Mouse (Mus musculus) hindbrain, embryonic 10.5 days (tissue): ENCODE measurements around the gene Hmmr. TPM values are rescaled to one million over a fixed set of nuclear protein-coding genes. Genes with fewer than 3 reads are reported as not detected.
"Not testable (repeated sequence)": the region's sequence is repeated elsewhere in the genome, so short reads cannot be mapped to it uniquely, and the experiment has no call there.

ENCODE experiments used
- DNase-seq: peaks from one replicate; pipeline ENCODE4 v3.0.0-alpha.2; 2017; ENCODE audit warnings: low spot score
- H3K27ac ChIP-seq: fragments of 300-500 bp; sonication (generic); 2 replicates; pipeline ENCODE4 v1.5.1; 2016; ENCODE audit warnings: mild to moderate bottlenecking, moderate library complexity
- H3K27me3 ChIP-seq: fragments of 300-500 bp; sonication (generic); 2 replicates; pipeline ENCODE4 v1.6.1; 2016; ENCODE audit warnings: mild to moderate bottlenecking; ENCODE audit not compliant: poor library complexity, insufficient read depth, severe bottlenecking
- H3K36me3 ChIP-seq: fragments of 300-500 bp; sonication (generic); 2 replicates; pipeline ENCODE4 v1.6.1; 2016; ENCODE audit warnings: mild to moderate bottlenecking, moderate library complexity
- H3K4me1 ChIP-seq: fragments of 300-500 bp; sonication (generic); replicated peaks from 2 replicates; pipeline ENCODE4 v1.6.1; 2016; ENCODE audit warnings: mild to moderate bottlenecking
- H3K4me3 ChIP-seq: fragments of 300-500 bp; sonication (generic); 2 replicates; pipeline ENCODE4 v1.5.1; 2016; ENCODE audit warnings: mild to moderate bottlenecking, moderate library complexity
- H3K9me3 ChIP-seq: fragments of 300-500 bp; sonication (generic); 2 replicates; pipeline ENCODE4 v1.6.1; 2016; ENCODE audit warnings: mild to moderate bottlenecking, moderate library complexity
- WGBS: fragments of 180-500 bp; shearing (Covaris S2); methylation state at CpG from one replicate; pipeline ENCODE4 v1.1.7; 2016; 5-methylcytosine and 5-hydroxymethylcytosine counted together
- polyA plus RNA-seq: library from polyadenylated mRNA; unstranded; fragments of >200 nt; fragmentation: Nextera tagmentation; extraction: Ambion mirVana; gene quantifications from 2 replicates; pipeline ENCODE4 v1.2.1, GENCODE M21; 2016

The Hmmr gene
- polyA plus RNA-seq, 1 experiment from 2014 or later, result 40.5 TPM

DNA sequence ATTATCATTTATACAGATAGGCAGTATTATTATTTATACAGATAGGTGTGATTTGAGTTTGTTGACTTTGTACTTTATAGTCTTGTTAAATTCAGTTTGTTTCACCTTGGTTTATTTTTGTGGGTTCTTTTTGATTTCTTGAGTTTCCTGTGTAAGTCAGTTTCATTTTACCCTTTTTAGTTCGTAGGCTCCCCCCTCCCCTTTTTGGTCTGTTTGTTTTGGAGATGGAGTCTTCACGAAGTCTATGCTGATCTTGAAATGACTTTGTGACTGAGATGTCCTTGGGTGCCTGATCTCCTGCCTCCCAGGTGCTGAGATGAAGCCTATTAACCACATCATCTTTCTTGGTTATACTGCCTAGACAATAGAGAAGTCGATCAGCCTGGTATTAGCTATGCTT is 11.1 kb upstream of the Hmmr start:
- DNase-seq, result no peak
- H3K27me3 ChIP-seq, result no peaks in the 10 kb centered on the region
- H3K27ac ChIP-seq, result no peak overlapping the region
- peaks cover 30% of the 10 kb centered on the region for H3K36me3 ChIP-seq
- no peaks in the 10 kb centered on the region for H3K9me3 ChIP-seq
- H3K4me1 ChIP-seq, result no peaks in the 10 kb centered on the region
- no peak overlapping the region for H3K4me3 ChIP-seq
- WGBS, result 90% methylated on average over 3 of the region's 3 CpGs

DNA sequence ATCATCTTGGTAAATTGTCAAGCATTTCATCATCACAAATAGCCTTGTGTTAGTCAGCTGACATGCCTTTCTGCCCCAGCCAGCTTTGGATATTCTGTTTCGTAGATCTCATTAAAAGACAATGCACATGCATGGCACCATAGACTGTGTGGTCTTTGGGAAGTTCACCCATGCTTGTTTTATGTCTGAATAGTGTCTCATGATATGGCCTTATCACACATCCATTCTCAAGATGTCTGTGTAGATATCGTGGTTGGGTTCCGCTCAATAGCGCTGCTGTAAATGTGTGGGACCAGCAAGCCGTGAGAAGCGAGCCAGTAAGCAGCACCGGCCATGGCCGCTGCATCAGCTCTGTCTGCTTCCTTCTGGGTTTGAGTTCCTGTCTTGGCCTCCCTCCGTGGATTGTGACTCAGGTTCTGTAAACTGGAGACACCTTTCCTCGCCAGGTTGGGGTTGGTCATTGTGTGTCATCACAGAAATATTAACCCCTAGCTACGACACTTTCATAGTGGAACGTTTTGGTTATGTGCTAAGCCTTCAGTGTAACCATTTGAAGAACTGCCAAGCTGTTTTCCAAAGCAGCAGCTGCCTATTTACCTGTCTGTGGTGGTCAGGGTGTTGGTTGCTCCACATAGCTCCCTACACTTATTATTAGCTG is 8.5 kb upstream of the Hmmr start:
- Histone ChIP-seq H3K27me3 (no peaks in the 10 kb centered on the region), H3K27ac (no peak overlapping the region), H3K36me3 (peaks cover 53% of the 10 kb centered on the region), H3K4me3 (no peak overlapping the region), H3K4me1 (no peaks in the 10 kb centered on the region), H3K9me3 (no peaks in the 10 kb centered on the region)
- DNase-seq, result no peak
- 91% methylated on average over 12 of the region's 12 CpGs for WGBS

DNA sequence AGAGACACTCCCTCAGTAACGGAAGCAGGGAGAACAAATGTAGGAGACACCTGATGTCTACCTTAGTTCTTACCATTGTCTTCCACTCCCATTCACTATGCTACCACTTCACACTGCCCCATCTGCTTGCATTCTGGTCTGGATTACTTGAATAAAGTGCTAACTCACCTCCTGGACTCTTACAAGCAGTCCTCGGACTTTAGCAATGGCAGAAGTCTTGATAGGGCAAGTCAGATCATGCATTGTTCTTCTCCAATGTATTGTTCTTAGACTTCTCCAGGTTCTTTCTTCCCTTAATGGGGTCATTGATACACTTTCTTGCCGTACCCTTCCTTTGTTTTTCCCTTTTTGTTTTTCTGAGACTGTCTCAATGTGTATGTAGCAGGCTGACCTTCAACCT is 4.1 kb upstream of the Hmmr start:
- Histone ChIP-seq H3K36me3 (peaks cover 64% of the 10 kb centered on the region), H3K27ac (no peak overlapping the region), H3K27me3 (no peaks in the 10 kb centered on the region), H3K4me3 (no peak overlapping the region), H3K9me3 (no peaks in the 10 kb centered on the region), H3K4me1 (peaks cover 21% of the 10 kb centered on the region)
- WGBS, result 91% methylated on average over 3 of the region's 3 CpGs
- DNase-seq, result no peak

DNA sequence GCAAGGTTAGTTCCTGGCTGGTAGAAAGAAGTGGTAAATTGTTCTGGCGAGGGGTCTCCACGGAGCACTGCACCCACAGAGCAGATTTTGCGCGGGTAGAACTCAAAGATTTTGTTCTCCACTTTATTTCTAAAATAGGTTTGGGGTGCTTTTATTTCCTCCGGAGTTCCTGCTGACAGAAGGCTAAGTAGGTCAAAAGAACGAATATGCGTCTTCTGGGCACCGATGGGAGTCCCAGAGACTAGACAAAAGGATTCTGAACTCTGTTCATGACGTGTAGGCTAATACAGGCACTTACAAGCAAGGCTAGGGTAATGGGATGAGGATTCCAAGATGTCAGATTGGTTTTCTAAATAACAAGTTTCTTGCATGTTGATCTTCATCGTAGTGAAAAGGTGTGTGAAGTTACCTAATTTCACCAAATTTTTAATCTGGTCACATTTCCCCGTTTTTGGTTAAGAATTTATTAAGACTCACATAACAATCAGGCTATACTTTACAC is 1.1 kb upstream of the Hmmr start:
- Histone ChIP-seq H3K4me3 (peak overlapping the region; percentile 94), H3K4me1 (peaks cover 33% of the 10 kb centered on the region), H3K36me3 (peaks cover 48% of the 10 kb centered on the region), H3K27ac (peak overlapping the region; percentile 97), H3K9me3 (no peaks in the 10 kb centered on the region), H3K27me3 (no peaks in the 10 kb centered on the region)
- WGBS, result 5% methylated on average over 11 of the region's 11 CpGs
- DNase-seq, result no peak

DNA sequence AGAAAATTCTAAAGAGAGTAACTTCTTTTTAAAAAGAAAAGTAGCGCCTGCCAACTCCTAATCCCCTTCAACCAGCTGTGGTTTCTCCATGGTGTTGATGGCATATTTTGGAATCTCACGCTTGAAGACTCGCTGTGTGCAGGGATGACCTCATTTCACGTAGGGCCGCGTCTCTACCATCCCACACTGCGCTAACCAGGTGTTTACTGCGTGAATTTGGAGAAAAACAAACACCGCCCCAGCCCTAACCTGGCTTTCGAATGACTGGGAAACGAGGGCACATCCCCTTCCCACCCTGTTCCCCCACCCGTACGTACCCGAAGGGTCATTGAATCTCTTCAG is 254 bp downstream of the Hmmr start:
- peak overlapping the region; percentile 97 for H3K27ac ChIP-seq
- DNase-seq, result no peak

DNA sequence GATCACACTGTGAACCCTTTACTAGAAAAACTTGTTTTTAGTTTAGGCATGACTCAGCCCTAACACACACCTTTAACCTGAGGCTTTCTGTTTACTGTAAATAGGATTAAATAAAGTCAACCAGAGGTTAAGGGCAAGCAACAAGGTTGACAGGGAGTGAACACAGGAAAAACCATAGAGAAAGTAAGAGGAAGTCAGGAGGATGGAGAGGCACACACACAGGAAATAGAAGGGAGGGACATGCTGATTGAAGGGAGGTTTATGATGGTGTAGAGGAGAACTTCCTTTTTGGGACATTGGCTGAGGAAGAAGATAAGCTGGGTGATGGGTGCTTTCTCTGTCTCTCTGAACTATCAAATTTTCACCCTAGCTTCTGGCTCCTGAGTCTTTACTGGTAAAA is 14.9 kb downstream of the Hmmr start:
- DNase-seq, result no peak
- Histone ChIP-seq H3K27ac (no peak overlapping the region), H3K36me3 (peaks cover 100% of the 10 kb centered on the region), H3K27me3 (no peaks in the 10 kb centered on the region), H3K4me1 (no peaks in the 10 kb centered on the region), H3K9me3 (no peaks in the 10 kb centered on the region), H3K4me3 (no peak overlapping the region)

More for the DNA sequence above, 254 bp downstream of the Hmmr start:
- Histone ChIP-seq H3K36me3 (peaks cover 48% of the 10 kb centered on the region), H3K4me1 (peaks cover 33% of the 10 kb centered on the region), H3K4me3 (peak overlapping the region; percentile 94), H3K9me3 (no peaks in the 10 kb centered on the region), H3K27me3 (no peaks in the 10 kb centered on the region)
- 1% methylated on average over 14 of the region's 14 CpGs for WGBS

DNA sequence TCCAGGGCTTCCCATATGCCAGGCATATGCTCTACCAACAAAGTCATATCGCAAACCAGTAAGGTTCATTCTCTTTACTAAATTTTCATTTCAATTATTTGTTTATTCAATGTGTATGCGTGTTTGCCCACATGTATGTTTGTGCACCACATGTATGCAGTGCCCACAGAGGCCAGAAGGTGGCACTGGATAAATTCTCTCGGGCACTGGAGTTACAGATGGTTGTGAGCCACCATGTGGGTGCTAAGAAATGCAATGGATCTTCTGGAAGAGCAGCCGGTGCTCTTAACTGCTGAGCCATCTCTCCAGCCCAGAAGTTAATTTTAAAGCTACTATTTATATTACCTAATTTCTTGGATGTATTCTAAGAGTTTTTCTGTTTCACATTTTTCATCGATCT is 17.7 kb downstream of the Hmmr start:
- Histone ChIP-seq H3K9me3 (no peaks in the 10 kb centered on the region), H3K4me1 (no peaks in the 10 kb centered on the region), H3K27ac (no peak overlapping the region), H3K36me3 (peaks cover 100% of the 10 kb centered on the region), H3K4me3 (no peak overlapping the region), H3K27me3 (no peaks in the 10 kb centered on the region)
- no peak for DNase-seq
- 95% methylated on average over 5 of the region's 5 CpGs for WGBS

DNA sequence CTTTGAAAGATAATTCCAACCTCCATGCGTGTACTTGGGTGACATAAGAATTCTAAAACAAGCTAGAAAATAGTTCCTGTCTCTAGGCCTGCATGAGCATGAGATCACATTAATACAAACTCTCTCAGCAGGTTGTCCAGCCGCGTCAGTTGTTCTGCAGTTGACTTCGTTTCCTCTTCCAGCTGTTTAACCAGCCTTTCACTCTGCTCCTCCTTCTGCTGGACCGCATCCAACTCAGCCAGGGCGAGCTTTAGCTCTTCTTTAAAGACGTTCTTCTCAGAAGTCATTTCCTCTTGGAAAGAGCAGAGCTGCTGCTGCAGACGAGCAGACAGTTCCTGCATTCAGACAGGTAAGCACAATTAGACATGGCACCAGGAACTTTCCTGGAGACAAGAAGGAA is 19.4 kb downstream of the Hmmr start:
- H3K36me3 ChIP-seq, result peaks cover 100% of the 10 kb centered on the region
- no peak overlapping the region for H3K27ac ChIP-seq
- 89% methylated on average over 8 of the region's 8 CpGs for WGBS

DNA sequence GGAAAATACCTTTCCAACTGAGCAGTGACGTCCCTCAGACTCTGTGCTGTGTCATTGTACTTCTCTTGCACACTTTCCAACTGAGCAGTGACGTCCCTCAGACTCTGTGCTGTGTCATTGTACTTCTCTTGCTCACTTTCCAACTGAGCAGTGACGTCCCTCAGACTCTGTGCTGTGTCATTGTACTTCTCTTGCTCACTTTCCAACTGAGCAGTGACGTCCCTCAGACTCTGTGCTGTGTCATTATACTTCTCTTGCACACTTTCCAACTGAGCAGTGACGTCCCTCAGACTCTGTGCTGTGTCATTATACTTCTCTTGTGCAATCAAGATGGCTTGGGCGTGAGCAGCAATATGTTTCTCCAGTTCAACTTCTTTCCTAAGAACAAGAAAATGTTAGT is 23.3 kb downstream of the Hmmr start:
- not testable (repeated sequence) for H3K4me3 ChIP-seq, H3K27ac ChIP-seq, H3K27me3 ChIP-seq, H3K4me1 ChIP-seq, H3K9me3 ChIP-seq, DNase-seq
- peaks cover 100% of the 10 kb centered on the region for H3K36me3 ChIP-seq
- 91% methylated on average over 6 of the region's 6 CpGs for WGBS

More for the DNA sequence above, 19.4 kb downstream of the Hmmr start:
- DNase-seq, result no peak
- no peaks in the 10 kb centered on the region for H3K4me1 ChIP-seq
- H3K9me3 ChIP-seq, result no peaks in the 10 kb centered on the region
- H3K27me3 ChIP-seq, result no peaks in the 10 kb centered on the region
- no peak overlapping the region for H3K4me3 ChIP-seq

DNA sequence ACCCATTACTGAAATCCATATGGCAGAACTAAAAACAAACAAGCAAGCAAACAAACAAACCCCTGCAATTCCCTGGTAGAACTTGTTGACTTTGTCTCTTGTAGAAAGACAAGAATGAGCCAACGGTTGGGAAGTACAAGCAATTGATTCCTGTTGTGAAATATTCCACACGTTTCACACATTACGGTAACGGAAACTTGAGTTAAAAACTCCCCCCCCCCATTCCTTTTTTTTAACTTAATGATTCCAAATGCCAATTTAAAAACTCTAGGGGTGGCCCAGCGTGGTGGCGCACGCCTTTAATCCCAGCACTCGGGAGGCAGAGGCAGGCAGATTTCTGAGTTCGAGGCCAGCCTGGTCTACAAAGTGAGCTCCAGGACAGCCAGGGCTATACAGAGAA is 38.1 kb downstream of the Hmmr start, which contains the start of gene Mat2b:
TSS of gene Mat2b (minus strand) at position 101 of the 400 bp plus-strand sequence.
- Histone ChIP-seq H3K27ac (peak within 1 kb of the TSS; percentile 98), H3K36me3 (peaks cover 8% of the 10 kb centered on the region), H3K4me1 (peaks cover 27% of the 10 kb centered on the region), H3K4me3 (peak within 1 kb of the TSS; percentile 79), H3K27me3 (no peaks in the 10 kb centered on the region), H3K9me3 (0 out of 2 replicates have a peak, but pooled peaks cover 4% of the 10 kb centered on the region)
- whole genome bisulfite sequencing, result 90% methylated on average over 9 of the region's 9 CpGs
- DNase-seq, result no peak

DNA sequence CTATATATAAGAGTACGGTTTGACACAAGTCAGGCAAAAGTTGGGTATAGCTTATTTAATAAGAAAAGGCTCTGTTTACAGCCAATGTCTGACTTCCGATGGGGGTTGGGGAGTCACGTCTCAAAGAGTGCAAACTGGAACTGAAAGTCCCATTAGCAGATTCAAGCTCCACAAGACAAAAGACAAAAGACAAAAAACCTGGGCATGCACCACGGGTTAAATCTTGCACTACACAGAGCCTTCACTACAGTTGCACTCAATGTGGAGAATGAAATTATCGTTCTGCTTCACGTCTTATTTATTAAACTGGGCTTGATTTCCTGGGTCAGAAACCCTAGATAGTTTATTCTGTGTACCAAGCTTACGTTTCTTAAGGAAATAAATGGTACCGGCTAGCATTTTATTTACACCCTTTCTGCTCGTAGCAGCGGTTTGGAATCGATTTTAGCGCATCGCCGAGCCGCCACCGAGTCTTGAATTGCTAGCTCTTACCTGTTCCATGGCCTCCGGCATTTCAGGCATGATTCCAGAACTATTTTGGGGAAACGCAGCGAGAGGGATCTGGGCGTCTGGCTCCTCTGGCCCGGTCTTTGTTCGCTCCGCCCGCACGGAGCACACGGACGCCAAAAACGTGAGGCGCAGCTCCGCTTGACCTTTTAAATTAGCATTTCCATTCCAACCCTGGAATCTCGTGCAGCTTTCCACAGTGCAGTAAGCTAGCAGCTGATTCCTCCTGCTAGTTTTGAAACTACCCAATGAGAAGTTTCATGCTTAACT is 38.7 kb downstream of the Hmmr start:
- Histone ChIP-seq H3K27ac (peak overlapping the region; percentile 98), H3K27me3 (no peaks in the 10 kb centered on the region), H3K4me3 (peak overlapping the region; percentile 79), H3K9me3 (no peaks in the 10 kb centered on the region), H3K36me3 (peaks cover 2% of the 10 kb centered on the region), H3K4me1 (peaks cover 27% of the 10 kb centered on the region)
- peak; percentile 75 for DNase-seq
- under 1% methylated on average over 31 of the region's 31 CpGs for WGBS

DNA sequence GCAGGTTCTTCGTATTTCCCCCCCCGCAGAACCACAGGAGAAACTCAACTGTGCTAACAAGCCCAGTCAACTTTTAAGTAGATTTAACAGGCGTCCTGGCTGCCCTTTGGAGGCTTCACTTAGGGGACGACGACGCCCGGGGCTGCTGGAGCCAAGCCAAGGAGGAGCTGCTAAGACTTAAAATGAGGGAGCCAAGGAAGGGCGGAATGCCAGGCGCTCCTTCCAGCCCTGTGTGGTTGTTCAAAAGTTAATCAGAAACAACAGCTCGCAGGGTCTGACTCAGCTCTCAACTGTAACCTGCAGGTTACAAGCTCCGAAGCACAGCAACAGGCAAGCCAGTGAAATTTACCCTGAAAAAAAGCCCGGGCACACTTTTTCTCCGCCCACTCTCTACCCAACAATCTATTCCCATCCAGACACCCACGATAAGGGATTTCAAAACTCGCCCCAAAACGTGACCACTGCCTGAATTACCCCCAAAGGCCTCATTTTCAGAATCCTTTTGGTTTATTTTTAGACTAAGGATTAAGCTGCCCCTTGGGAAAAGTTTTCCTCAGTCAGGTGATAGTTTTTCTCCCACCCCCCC is 39.8 kb downstream of the Hmmr start:
- 1% methylated on average over 16 of the region's 16 CpGs for WGBS
- H3K9me3 ChIP-seq, result no peaks in the 10 kb centered on the region
- no peaks in the 10 kb centered on the region for H3K27me3 ChIP-seq
- DNase-seq, result peak; percentile 56
- peak overlapping the region; percentile 98 for H3K27ac ChIP-seq
- peaks cover 27% of the 10 kb centered on the region for H3K4me1 ChIP-seq
- peak overlapping the region; percentile 79 for H3K4me3 ChIP-seq
- no peaks in the 10 kb centered on the region for H3K36me3 ChIP-seq
